Mouse (Mus musculus) MEL (cell line): Measurements from ENCODE around the gene Traf2. TPM values are rescaled to one million over a fixed set of nuclear protein-coding genes. Genes with fewer than 3 reads are reported as not detected.

Source experiments
- DNase-seq: peaks from one replicate; pipeline ENCODE4 v3.0.0; 2011; ENCODE audit warnings: low read depth, low spot score
- H3K27ac ChIP-seq: 2 replicates; pipeline ENCODE4 v1.5.1; 2012; ENCODE audit warnings: low read depth, mild to moderate bottlenecking, control low read depth, low read length, moderate library complexity; ENCODE audit not compliant: control insufficient read depth
- H3K27me3 ChIP-seq, 2 experiments: fragments of 150-350 bp in 1 of 2; sonication (generic) in 1 of 2; 2 replicates each; pipeline ENCODE4 v1.6.1; 2012; ENCODE audit warnings: low read length in 2 of 2, mild to moderate bottlenecking in 2 of 2, improper control_type of control experiment in 1 of 2, moderate library complexity in 1 of 2; ENCODE audit not compliant: insufficient read depth in 2 of 2, control insufficient read depth in 1 of 2
- H3K36me3 ChIP-seq, 2 experiments: 2 replicates each; pipeline ENCODE4 v1.6.1; 2012 to 2014; ENCODE audit warnings: low read length in 2 of 2, improper control_type of control experiment in 1 of 2, inconsistent platforms in 1 of 2, mild to moderate bottlenecking in 1 of 2; ENCODE audit not compliant: insufficient read depth in 2 of 2, control insufficient read depth in 1 of 2
- H3K4me1 ChIP-seq, 2 experiments: fragments of 150-350 bp in 1 of 2; sonication (generic) in 1 of 2; 2 replicates each; pipeline ENCODE4 v1.6.1; 2012; ENCODE audit warnings: low read length in 2 of 2, improper control_type of control experiment in 1 of 2, mild to moderate bottlenecking in 1 of 2; ENCODE audit not compliant: insufficient read depth in 2 of 2, control insufficient read depth in 1 of 2
- H3K4me3 ChIP-seq, 2 experiments: fragments of 150-350 bp in 1 of 2; sonication (generic) in 1 of 2; 2 replicates each; pipeline ENCODE4 v1.5.1; 2012; ENCODE audit warnings: low read depth in 2 of 2, low read length in 2 of 2, mild to moderate bottlenecking in 2 of 2, moderate library complexity in 2 of 2, control low read depth in 1 of 2, improper control_type of control experiment in 1 of 2; ENCODE audit not compliant: control insufficient read depth in 1 of 2, insufficient read depth in 1 of 2
- H3K79me2 ChIP-seq: 2 replicates; pipeline ENCODE4 v1.6.1; 2012; ENCODE audit warnings: mild to moderate bottlenecking, low read length, moderate library complexity; ENCODE audit not compliant: control insufficient read depth, poor library complexity, insufficient read depth
- H3K9ac ChIP-seq: 2 replicates; pipeline ENCODE4 v1.6.1; 2012; ENCODE audit warnings: low read depth, mild to moderate bottlenecking, control low read depth, low read length, moderate library complexity; ENCODE audit not compliant: control insufficient read depth, poor library complexity, severe bottlenecking
- H3K9me3 ChIP-seq: fragments of 150-350 bp; sonication (generic); replicated peaks from 2 replicates; pipeline ENCODE4 v1.6.1; 2012; ENCODE audit warnings: mild to moderate bottlenecking, low read length, improper control_type of control experiment, moderate library complexity; ENCODE audit not compliant: insufficient read depth
- BHLHE40 ChIP-seq: IDR thresholded peaks from 2 replicates; pipeline ENCODE4 v1.6.1; 2012; ENCODE audit warnings: low read depth, mild to moderate bottlenecking, inconsistent platforms, low read length, improper control_type of control experiment, borderline replicate concordance
- CHD2 ChIP-seq: IDR thresholded peaks from 2 replicates; pipeline ENCODE4 v1.6.1; 2011; ENCODE audit warnings: low read length, improper control_type of control experiment
- CTCF ChIP-seq, 3 experiments: IDR thresholded peaks in 2 of 3; conservative IDR thresholded peaks in 1 of 3; 2 replicates each; pipeline ENCODE4 v1.5.1; 2011 to 2012; ENCODE audit warnings: low read length in 3 of 3, low read depth in 2 of 3, mild to moderate bottlenecking in 2 of 3, improper control_type of control experiment in 1 of 3, inconsistent platforms in 1 of 3, mixed read lengths in 1 of 3, moderate library complexity in 1 of 3; ENCODE audit not compliant: control insufficient read depth in 1 of 3, insufficient read depth in 1 of 3, poor library complexity in 1 of 3, severe bottlenecking in 1 of 3
- ELF1 ChIP-seq: IDR thresholded peaks from 2 replicates; pipeline ENCODE4 v1.6.1; 2014; ENCODE audit warnings: low read depth, mild to moderate bottlenecking, inconsistent platforms, low read length, improper control_type of control experiment, moderate library complexity
- EP300 ChIP-seq, 2 experiments: IDR thresholded peaks; 2 replicates each; pipeline ENCODE4 v1.6.1; 2011; ENCODE audit warnings: improper control_type of control experiment in 2 of 2, low read length in 2 of 2, low read depth in 1 of 2, mild to moderate bottlenecking in 1 of 2
- GABPA ChIP-seq: IDR thresholded peaks from 2 replicates; pipeline ENCODE4 v1.6.1; 2012; ENCODE audit warnings: low read depth, mild to moderate bottlenecking, inconsistent platforms, low read length, improper control_type of control experiment, moderate library complexity
- HCFC1 ChIP-seq: IDR thresholded peaks from 2 replicates; pipeline ENCODE4 v1.6.1; 2012; ENCODE audit warnings: low read depth, mild to moderate bottlenecking, inconsistent platforms, low read length, improper control_type of control experiment, moderate library complexity
- JUND ChIP-seq: IDR thresholded peaks from 2 replicates; pipeline ENCODE4 v1.6.1; 2011; ENCODE audit warnings: low read depth, mild to moderate bottlenecking, improper control_type of control experiment, low read length
- KAT2A ChIP-seq: conservative IDR thresholded peaks from 2 replicates; pipeline ENCODE4 v1.6.1; 2012; ENCODE audit warnings: low read depth, low read length, improper control_type of control experiment, inconsistent platforms
- MAX ChIP-seq: IDR thresholded peaks from 2 replicates; pipeline ENCODE4 v1.6.1; 2011; ENCODE audit warnings: low read length, improper control_type of control experiment
- MXI1 ChIP-seq: IDR thresholded peaks from 2 replicates; pipeline ENCODE4 v1.6.1; 2011; ENCODE audit warnings: mild to moderate bottlenecking, low read depth, low read length, improper control_type of control experiment
- POLR2AphosphoS2 ChIP-seq: IDR thresholded peaks from 2 replicates; pipeline ENCODE4 v1.6.1; 2011; ENCODE audit warnings: low read length, improper control_type of control experiment
- SIN3A ChIP-seq: IDR thresholded peaks from 2 replicates; pipeline ENCODE4 v1.6.1; 2012; ENCODE audit warnings: low read length, improper control_type of control experiment, inconsistent platforms
- TBP ChIP-seq: IDR thresholded peaks from 2 replicates; pipeline ENCODE4 v1.8.0; 2011; ENCODE audit warnings: low read depth, low read length, improper control_type of control experiment
- USF1 ChIP-seq: IDR thresholded peaks from 2 replicates; pipeline ENCODE4 v1.6.1; 2014; ENCODE audit warnings: low read depth, mild to moderate bottlenecking, inconsistent platforms, low read length, improper control_type of control experiment, moderate library complexity
- USF2 ChIP-seq, 2 experiments: IDR thresholded peaks; 2 replicates each; pipeline ENCODE4 v1.6.1; 2011 to 2012; ENCODE audit warnings: improper control_type of control experiment in 2 of 2, low read length in 2 of 2, borderline replicate concordance in 1 of 2, inconsistent platforms in 1 of 2, low read depth in 1 of 2, mild to moderate bottlenecking in 1 of 2; ENCODE audit not compliant: insufficient read depth in 1 of 2
- ZC3H11A ChIP-seq: IDR thresholded peaks from 2 replicates; pipeline ENCODE4 v1.6.1; 2012; ENCODE audit warnings: low read depth, mild to moderate bottlenecking, inconsistent platforms, low read length, improper control_type of control experiment
- ZMIZ1 ChIP-seq: IDR thresholded peaks from 2 replicates; pipeline ENCODE4 v1.6.1; 2012; ENCODE audit warnings: low read depth, mild to moderate bottlenecking, inconsistent platforms, low read length, improper control_type of control experiment, moderate library complexity
- ZNF384 ChIP-seq: IDR thresholded peaks from 2 replicates; pipeline ENCODE4 v1.6.1; 2012; ENCODE audit warnings: low read depth, mild to moderate bottlenecking, inconsistent platforms, low read length, improper control_type of control experiment
- polyA plus RNA-seq, 2 experiments: library from polyadenylated mRNA; stranded (reverse) in 1 of 2; unstranded in 1 of 2; fragments of >175 nt in 1 of 2; fragments of >200 nt in 1 of 2; gene quantifications; 2 replicates each; pipeline versions ENCODE4 v1.2.1 to v1.2.4; 2012; ENCODE audit warnings: low replicate concordance in 2 of 2, low read depth in 1 of 2; ENCODE audit not compliant: insufficient read length in 2 of 2, insufficient read depth in 1 of 2, missing spikeins in 1 of 2
- total RNA-seq: library from RNA; depleted of rRNA; stranded (reverse); fragments of 300-350 nt; gene quantifications from 2 replicates; pipeline ENCODE4 v1.2.3, GENCODE M21; 2012

The Traf2 gene
- total and polyA plus RNA-seq, 3 experiments, result 19.9 to 28.3 TPM; not detected in 1

DNA sequence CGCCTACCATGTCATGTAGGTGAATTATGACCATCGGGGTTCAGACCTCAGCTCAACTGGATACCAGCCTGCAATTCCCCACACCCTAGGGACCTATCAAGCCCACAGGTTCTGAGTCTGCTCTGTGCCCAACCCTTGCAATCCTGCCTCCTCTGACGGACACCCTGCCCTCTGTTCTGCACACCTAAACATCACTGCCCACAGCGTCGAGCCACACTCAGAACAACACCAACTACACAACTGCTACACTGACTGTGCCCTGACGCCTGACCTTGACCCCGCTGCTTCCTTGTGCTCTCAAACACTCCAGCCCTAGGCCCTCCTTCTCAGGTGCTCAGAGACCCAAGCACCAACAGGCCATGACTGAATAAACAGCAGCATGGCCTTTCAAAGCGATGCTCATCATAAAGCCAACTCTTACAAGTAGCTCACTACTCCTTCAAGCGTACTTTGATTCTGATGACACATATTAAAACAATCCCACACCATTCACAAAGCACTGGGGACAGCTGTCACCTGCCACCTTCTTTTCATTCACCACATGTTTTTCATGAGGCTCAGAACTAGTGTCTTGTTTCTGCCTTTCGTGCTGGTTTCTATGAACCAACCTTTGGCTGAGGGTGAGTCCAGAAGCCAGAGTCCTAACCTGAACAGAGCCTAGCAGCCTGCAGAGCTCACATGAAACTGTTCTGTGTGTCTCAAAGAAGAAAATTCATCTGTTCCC is 4.9 kb downstream of the Traf2 start:
- DNase-seq, result no peak
- no peak overlapping the region for H3K9ac ChIP-seq
- no peaks in the 10 kb centered on the region for H3K9me3 ChIP-seq
- no peak overlapping the region for H3K4me3 ChIP-seq
- H3K79me2 ChIP-seq, result peaks cover 30% of the 10 kb centered on the region
- TF ChIP-seq CTCF (IDR thresholded peaks at IDR 0.05 in 2 of 3, conservative IDR thresholded peaks at IDR 0.05 in 1 of 3; ENCODE audit: control insufficient read depth in 1 of 3, insufficient read depth in 1 of 3, low read depth in 2 of 3, low read length in 3 of 3, poor library complexity in 1 of 3, severe bottlenecking in 1 of 3) (no peak), GABPA (no peak), USF2 (IDR thresholded peaks at IDR 0.05; ENCODE audit: borderline replicate concordance in 1 of 2, insufficient read depth in 1 of 2, low read depth in 1 of 2, low read length in 2 of 2) (no peak), JUND (no peak), KAT2A (no peak), ZMIZ1 (no peak), SIN3A (no peak), ELF1 (no peak), ZNF384 (no peak), USF1 (no peak), EP300 (IDR thresholded peaks at IDR 0.05; ENCODE audit: low read depth in 1 of 2, low read length in 2 of 2) (no peak), ZC3H11A (no peak), POLR2AphosphoS2 (no peak), MAX (no peak), HCFC1 (no peak), MXI1 (no peak), TBP (no peak), CHD2 (no peak)
- TF ChIP-seq, all 39 proteins: peak for 0
- peaks cover 0 to 7% of the 10 kb centered on the region in 2 experiments; a peak in 2 of 4 replicates for H3K4me1 ChIP-seq
- H3K27ac ChIP-seq, result no peak overlapping the region
- no peaks in the 10 kb centered on the region for H3K27me3 ChIP-seq
- peaks cover 3 to 4% of the 10 kb centered on the region in 2 experiments for H3K36me3 ChIP-seq

DNA sequence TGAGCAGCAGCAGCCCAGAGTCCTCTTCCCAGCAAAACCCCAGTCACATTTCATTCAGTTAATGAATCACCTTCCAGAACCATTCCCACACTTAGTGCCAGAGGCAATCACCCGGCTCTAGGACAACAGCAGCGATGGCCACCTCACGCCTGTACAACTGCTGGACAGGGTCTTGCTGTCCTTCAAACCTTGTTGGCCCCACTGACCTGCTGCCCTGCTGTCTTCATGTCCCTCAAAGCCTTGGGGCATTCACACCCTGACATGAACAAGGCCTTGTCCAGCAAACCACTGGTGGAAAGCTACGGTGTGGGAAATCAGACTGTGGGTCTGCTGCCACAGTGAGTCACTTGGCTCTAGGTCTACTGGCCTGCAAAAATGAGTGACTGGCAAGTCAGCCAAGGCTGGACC is 6.2 kb downstream of the Traf2 start:
- Histone ChIP-seq H3K27me3 (no peaks in the 10 kb centered on the region), H3K4me1 (peaks cover 0 to 3% of the 10 kb centered on the region in 2 experiments; a peak in 1 of 4 replicates), H3K27ac (no peak overlapping the region), H3K4me3 (no peak overlapping the region), H3K79me2 (peaks cover 20% of the 10 kb centered on the region), H3K36me3 (peaks cover 0 to 4% of the 10 kb centered on the region in 2 experiments; a peak in 2 of 4 replicates)
- TF ChIP-seq POLR2AphosphoS2, result no peak
- no peak for TF ChIP-seq BHLHE40
- no peak for TF ChIP-seq MXI1
- TF ChIP-seq, all 39 proteins: peak for 0
- Histone ChIP-seq H3K9ac (no peak overlapping the region), H3K9me3 (no peaks in the 10 kb centered on the region)
- DNase-seq, result no peak
